Mouse (Mus musculus) lung, embryonic 16.5 days (tissue): Measurements from ENCODE around the gene Itga6. TPM values are rescaled to one million over a fixed set of nuclear protein-coding genes. Genes with fewer than 3 reads are reported as not detected.

Experiments used
- ATAC-seq: fragments of 200-750 bp; cut with Nextera tagmentation; 2 replicates; pipeline ENCODE4 v1.8.0; 2017; ENCODE audit warnings: low read depth, mild to moderate bottlenecking, moderate library complexity
- H3K27ac ChIP-seq: fragments of 300-500 bp; sonication (generic); 2 replicates; pipeline ENCODE4 v1.5.1; 2014; ENCODE audit warnings: mild to moderate bottlenecking, control low read depth, low read length
- H3K27me3 ChIP-seq: fragments of 300-500 bp; sonication (generic); 2 replicates; pipeline ENCODE4 v1.6.1; 2014; ENCODE audit warnings: low read depth, low read length, mixed read lengths; ENCODE audit not compliant: control insufficient read depth, insufficient read depth
- H3K36me3 ChIP-seq: fragments of 300-500 bp; sonication (generic); 2 replicates; pipeline ENCODE4 v1.6.1; 2014; ENCODE audit warnings: low read length; ENCODE audit not compliant: control insufficient read depth, insufficient read depth
- H3K4me1 ChIP-seq: fragments of 300-500 bp; sonication (generic); replicated peaks from 2 replicates; pipeline ENCODE4 v1.6.1; 2014; ENCODE audit warnings: low read length, mixed read lengths; ENCODE audit not compliant: control insufficient read depth, insufficient read depth
- H3K4me2 ChIP-seq: fragments of 300-500 bp; sonication (generic); 2 replicates; pipeline ENCODE4 v1.6.1; 2014; ENCODE audit warnings: low read depth, low read length, control low read depth
- H3K4me3 ChIP-seq: fragments of 300-500 bp; sonication (generic); 2 replicates; pipeline ENCODE4 v1.5.1; 2014; ENCODE audit warnings: mild to moderate bottlenecking, low read length, control low read depth
- H3K9ac ChIP-seq: fragments of 300-500 bp; sonication (generic); 2 replicates; pipeline ENCODE4 v1.6.1; 2014; ENCODE audit warnings: low read length, control low read depth
- H3K9me3 ChIP-seq: fragments of 300-500 bp; sonication (generic); 2 replicates; pipeline ENCODE4 v1.6.1; 2016; ENCODE audit warnings: low read length; ENCODE audit not compliant: control insufficient read depth
- WGBS: fragments of 180-500 bp; shearing (Covaris S2); extraction: QIAGEN DNeasy Blood & Tissue Kit; methylation state at CpG from one replicate; pipeline ENCODE4 v1.1.7; 2014; 5-methylcytosine and 5-hydroxymethylcytosine counted together
- polyA plus RNA-seq: library from polyadenylated mRNA; unstranded; fragments of >200 nt; fragmentation: Nextera tagmentation; extraction: Ambion mirVana; gene quantifications from 2 replicates; pipeline ENCODE4 v1.2.1, GENCODE M21; 2015

Gene Itga6
- polyA plus RNA-seq, 1 experiment from 2014 or later, result 79.0 TPM

- no peak overlapping the region for H3K4me3 ChIP-seq
- no peak overlapping the region for H3K9ac ChIP-seq
- H3K9me3 ChIP-seq, result no peaks in the 10 kb centered on the region
- no peak for ATAC-seq
- peak overlapping the region; percentile 46; the same call in 1 of the 2 replicates for H3K27ac ChIP-seq
- H3K4me1 ChIP-seq, result peaks cover 20% of the 10 kb centered on the region
- 46% methylated on average over 6 of the region's 6 CpGs for WGBS
- H3K4me2 ChIP-seq, result no peak overlapping the region
- H3K36me3 ChIP-seq, result no peaks in the 10 kb centered on the region
- H3K27me3 ChIP-seq, result no peaks in the 10 kb centered on the region
Observed at GRCm38 (mm10) chr2:71767019-71767610, 21.7 kb downstream of the Itga6 start.

DNA sequence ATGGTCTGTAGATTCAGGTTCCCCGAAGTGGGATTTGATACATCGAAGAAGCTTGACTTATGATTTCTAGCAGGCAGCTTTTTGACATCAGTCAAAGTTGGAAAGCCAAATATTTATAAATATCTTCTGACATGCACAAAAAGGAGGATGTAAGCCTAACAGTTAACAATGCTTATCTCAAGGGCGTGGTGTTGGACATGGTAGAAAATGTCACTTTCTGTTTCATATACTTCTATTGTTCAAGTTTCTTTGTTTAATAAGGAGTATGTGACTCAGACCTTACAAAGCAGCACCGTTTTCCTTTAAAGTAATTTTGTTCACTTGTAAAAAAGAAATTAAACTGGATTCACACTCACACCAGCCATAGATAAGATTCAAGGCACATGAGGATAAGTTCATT, 26.3 kb downstream of the Itga6 start:
- Histone ChIP-seq H3K4me3 (no peak overlapping the region), H3K4me2 (no peak overlapping the region), H3K27ac (peak overlapping the region; percentile 29), H3K27me3 (no peaks in the 10 kb centered on the region), H3K4me1 (peaks cover 17% of the 10 kb centered on the region), H3K9me3 (no peaks in the 10 kb centered on the region), H3K9ac (no peak overlapping the region), H3K36me3 (no peaks in the 10 kb centered on the region)
- no peak for ATAC-seq
- WGBS, result 51% methylated on average over 4 of the region's 4 CpGs

DNA sequence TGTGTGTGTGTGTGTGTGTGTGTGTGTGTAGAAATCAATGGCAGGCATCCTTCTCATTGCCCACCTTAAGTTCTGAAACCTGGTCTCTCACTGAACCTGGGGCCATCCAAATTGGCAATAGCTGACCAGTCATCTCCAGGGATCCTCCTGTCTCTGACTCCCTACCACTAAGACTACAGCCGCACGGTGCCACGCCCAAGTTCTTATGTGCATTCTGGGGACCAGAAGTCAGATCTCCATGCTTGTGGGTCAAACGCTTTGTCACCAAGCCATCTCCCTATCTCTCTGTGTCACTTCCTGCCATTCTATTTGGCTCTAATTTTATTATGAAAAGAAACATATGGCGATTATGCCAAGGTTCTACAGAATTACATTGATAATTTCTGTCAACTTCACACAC, 28.3 kb downstream of the Itga6 start:
- H3K9ac ChIP-seq, result no peak overlapping the region
- no peaks in the 10 kb centered on the region for H3K36me3 ChIP-seq
- no peak for ATAC-seq
- 71% methylated on average over 5 of the region's 5 CpGs for WGBS
- H3K4me2 ChIP-seq, result no peak overlapping the region
- H3K4me1 ChIP-seq, result peaks cover 12% of the 10 kb centered on the region; the same call in 1 of the 2 replicates
- no peaks in the 10 kb centered on the region for H3K27me3 ChIP-seq
- H3K27ac ChIP-seq, result no peak overlapping the region
- no peak overlapping the region for H3K4me3 ChIP-seq
- no peaks in the 10 kb centered on the region for H3K9me3 ChIP-seq

GRCm38 (mm10) chr2:71774246-71774951, 29.0 kb downstream of the Itga6 start:
- H3K4me2 ChIP-seq, result 0 out of 2 replicates have a peak overlapping the region, but pooled peaks have one; percentile 0
- ATAC-seq, result peak; percentile 78
- no peak overlapping the region for H3K9ac ChIP-seq
- H3K4me3 ChIP-seq, result no peak overlapping the region
- H3K36me3 ChIP-seq, result no peaks in the 10 kb centered on the region
- H3K27me3 ChIP-seq, result no peaks in the 10 kb centered on the region
- H3K27ac ChIP-seq, result peak overlapping the region; percentile 28; the same call in 1 of the 2 replicates
- no peaks in the 10 kb centered on the region for H3K9me3 ChIP-seq
- H3K4me1 ChIP-seq, result peaks cover 16% of the 10 kb centered on the region; the same call in 1 of the 2 replicates
- 32% methylated on average over 10 of the region's 10 CpGs for WGBS

- H3K4me1 ChIP-seq, result peaks cover 19% of the 10 kb centered on the region; the same call in 1 of the 2 replicates
- H3K36me3 ChIP-seq, result no peaks in the 10 kb centered on the region
- H3K4me3 ChIP-seq, result no peak overlapping the region
- H3K9ac ChIP-seq, result no peak overlapping the region
- WGBS, result 67% methylated on average over 9 of the region's 9 CpGs
- H3K9me3 ChIP-seq, result no peaks in the 10 kb centered on the region
- ATAC-seq, result peak; percentile 25; the same call in 1 of the 2 replicates
- no peak overlapping the region for H3K4me2 ChIP-seq
- H3K27ac ChIP-seq, result no peak overlapping the region
- no peaks in the 10 kb centered on the region for H3K27me3 ChIP-seq
Observed at GRCm38 (mm10) chr2:71775201-71775611, 29.8 kb downstream of the Itga6 start.

DNA sequence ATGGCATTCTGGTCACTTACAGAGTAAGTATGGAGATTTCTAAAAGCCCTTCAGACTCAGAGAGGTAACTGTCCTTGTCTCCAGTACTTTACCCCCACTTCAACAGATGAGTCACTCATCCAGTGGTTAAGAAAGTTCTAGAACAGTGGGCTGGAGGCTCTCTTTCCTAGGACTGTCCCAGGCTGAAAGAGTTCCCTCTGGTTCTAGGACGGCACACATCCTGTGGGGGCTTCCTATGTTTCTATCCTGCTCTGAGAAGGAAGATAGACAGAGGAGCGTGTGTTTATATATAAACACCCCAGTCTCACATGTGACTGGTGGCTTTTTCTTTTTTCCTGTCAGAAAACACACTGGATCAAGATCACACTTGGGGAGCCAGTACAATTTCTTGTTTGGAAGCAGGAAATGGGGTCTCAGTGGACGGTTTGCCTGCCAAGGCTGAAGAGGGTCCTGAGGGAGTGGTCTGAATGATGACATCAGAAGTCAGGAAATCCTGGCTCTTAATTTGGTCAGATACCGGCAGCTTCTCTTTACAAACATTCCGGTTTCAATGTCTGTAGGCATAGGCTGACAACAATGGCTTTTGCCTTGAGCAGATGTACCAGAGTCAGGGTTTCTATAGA, 34.0 kb downstream of the Itga6 start:
- Histone ChIP-seq H3K27ac (peak overlapping the region; percentile 77), H3K9me3 (no peaks in the 10 kb centered on the region), H3K36me3 (no peaks in the 10 kb centered on the region), H3K4me3 (no peak overlapping the region), H3K4me1 (peaks cover 17% of the 10 kb centered on the region; the same call in 1 of the 2 replicates), H3K9ac (no peak overlapping the region), H3K27me3 (no peaks in the 10 kb centered on the region), H3K4me2 (no peak overlapping the region)
- 24% methylated on average over 5 of the region's 5 CpGs for WGBS
- peak; percentile 82 for ATAC-seq

- Histone ChIP-seq H3K9ac (no peak overlapping the region), H3K36me3 (no peaks in the 10 kb centered on the region), H3K9me3 (no peaks in the 10 kb centered on the region), H3K27ac (peak overlapping the region; percentile 39), H3K4me3 (no peak overlapping the region), H3K27me3 (peaks cover under 1% of the 10 kb centered on the region; the same call in 1 of the 2 replicates), H3K4me1 (0 out of 2 replicates have a peak, but pooled peaks cover 14% of the 10 kb centered on the region), H3K4me2 (no peak overlapping the region)
- ATAC-seq, result no peak
- 58% methylated on average over 6 of the region's 6 CpGs for WGBS
Observed at GRCm38 (mm10) chr2:71780016-71780415, 34.6 kb downstream of the Itga6 start.

- H3K4me2 ChIP-seq, result no peak overlapping the region
- peaks cover 5% of the 10 kb centered on the region; the same call in 1 of the 2 replicates for H3K27me3 ChIP-seq
- no peak overlapping the region for H3K9ac ChIP-seq
- no peak overlapping the region for H3K4me3 ChIP-seq
- no peaks in the 10 kb centered on the region for H3K9me3 ChIP-seq
- 0 out of 2 replicates have a peak, but pooled peaks cover 7% of the 10 kb centered on the region for H3K4me1 ChIP-seq
- 53% methylated on average over 3 of the region's 3 CpGs for WGBS
- ATAC-seq, result no peak
- H3K36me3 ChIP-seq, result no peaks in the 10 kb centered on the region
- no peak overlapping the region for H3K27ac ChIP-seq
Observed at GRCm38 (mm10) chr2:71785260-71785659, 39.8 kb downstream of the Itga6 start.

DNA sequence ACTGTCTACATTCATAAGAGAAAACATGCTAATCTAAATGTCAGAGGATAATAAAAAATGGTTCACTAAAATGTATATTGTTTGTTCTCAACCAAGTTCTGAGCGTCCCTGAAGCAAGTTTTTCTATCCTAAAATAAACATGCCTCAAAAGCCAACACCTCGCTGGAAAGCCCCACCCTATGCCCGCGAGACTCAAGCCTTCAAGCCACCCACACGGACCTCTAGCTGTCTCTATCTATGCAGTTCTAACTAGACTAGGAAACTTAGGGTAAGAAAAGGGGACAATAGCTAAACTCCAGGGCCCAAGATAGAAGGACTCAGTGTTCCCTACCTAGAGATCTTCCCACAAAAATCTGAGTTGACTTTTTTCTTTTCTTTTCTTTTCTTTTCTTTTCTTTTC, 40.6 kb downstream of the Itga6 start:
- Histone ChIP-seq H3K9me3 (no peaks in the 10 kb centered on the region), H3K4me2 (no peak overlapping the region), H3K4me3 (no peak overlapping the region), H3K4me1 (0 out of 2 replicates have a peak, but pooled peaks cover 7% of the 10 kb centered on the region), H3K9ac (no peak overlapping the region), H3K27ac (no peak overlapping the region), H3K27me3 (peaks cover 5% of the 10 kb centered on the region; the same call in 1 of the 2 replicates), H3K36me3 (no peaks in the 10 kb centered on the region)
- ATAC-seq, result no peak
- 17% methylated on average over 5 of the region's 5 CpGs for WGBS
